Mouse (Mus musculus) stomach, postnatal 0 days (tissue): ENCODE data around the gene Ptprn2. TPM values are rescaled to one million over a fixed set of nuclear protein-coding genes. Genes with fewer than 3 reads are reported as not detected.

Source experiments
- ATAC-seq: fragments of 200-750 bp; cut with Nextera tagmentation; 2 replicates; pipeline ENCODE4 v1.8.0; 2017; ENCODE audit not compliant: low FRiP score, low TSS enrichment
- DNase-seq: peaks from one replicate; pipeline ENCODE4 v3.0.0-alpha.2; 2016; ENCODE audit warnings: low spot score
- H3K27ac ChIP-seq: fragments of 300-500 bp; sonication (generic); replicated peaks from 2 replicates; pipeline ENCODE4 v1.5.1; 2014; ENCODE audit warnings: mild to moderate bottlenecking, control low read depth
- H3K27me3 ChIP-seq: fragments of 300-500 bp; sonication (generic); 2 replicates; pipeline ENCODE4 v1.6.1; 2014; ENCODE audit warnings: low read length; ENCODE audit not compliant: control insufficient read depth, insufficient read depth
- H3K36me3 ChIP-seq: fragments of 300-500 bp; sonication (generic); 2 replicates; pipeline ENCODE4 v1.6.1; 2014; ENCODE audit warnings: low read length, mixed read lengths; ENCODE audit not compliant: control insufficient read depth, insufficient read depth
- H3K4me1 ChIP-seq: fragments of 300-500 bp; sonication (generic); replicated peaks from 2 replicates; pipeline ENCODE4 v1.6.1; 2014; ENCODE audit warnings: antibody characterized with exemption; ENCODE audit not compliant: control insufficient read depth, insufficient read depth
- H3K4me2 ChIP-seq: fragments of 300-500 bp; sonication (generic); replicated peaks from 2 replicates; pipeline ENCODE4 v1.6.1; 2014; ENCODE audit warnings: low read depth, mild to moderate bottlenecking, control low read depth, moderate library complexity
- H3K4me3 ChIP-seq: fragments of 300-500 bp; sonication (generic); 2 replicates; pipeline ENCODE4 v1.5.1; 2014; ENCODE audit warnings: low read depth, low read length, control low read depth
- H3K9ac ChIP-seq: fragments of 300-500 bp; sonication (generic); 2 replicates; pipeline ENCODE4 v1.6.1; 2014; ENCODE audit warnings: mild to moderate bottlenecking, low read length, control low read depth, mixed read lengths
- H3K9me3 ChIP-seq: fragments of 300-500 bp; sonication (generic); 2 replicates; pipeline ENCODE4 v1.6.1; 2016; ENCODE audit warnings: low read length; ENCODE audit not compliant: control insufficient read depth
- CTCF ChIP-seq: IDR thresholded peaks from 2 replicates; pipeline ENCODE4 v1.5.1; 2016; ENCODE audit warnings: antibody characterized with exemption, low read depth, mild to moderate bottlenecking, moderate library complexity
- EP300 ChIP-seq: optimal IDR thresholded peaks from 2 replicates; pipeline ENCODE3; 2016; ENCODE audit warnings: antibody characterized with exemption
- WGBS: fragments of 180-500 bp; shearing (Covaris S2); extraction: QIAGEN DNeasy Blood & Tissue Kit; methylation state at CpG from one replicate; pipeline ENCODE4 v1.1.7; 2014; 5-methylcytosine and 5-hydroxymethylcytosine counted together
- polyA plus RNA-seq: library from polyadenylated mRNA; unstranded; fragments of >200 nt; fragmentation: Nextera tagmentation; extraction: Ambion mirVana; gene quantifications from 2 replicates; pipeline ENCODE4 v1.2.1, GENCODE M21; 2015

The Ptprn2 gene
- polyA plus RNA-seq, 1 experiment from 2014 or later: 6.0 TPM

- no peak for TF ChIP-seq EP300
- no peak for DNase-seq
- H3K27ac ChIP-seq: no peak overlapping the region
- no peaks in the 10 kb centered on the region for H3K36me3 ChIP-seq
- H3K4me1 ChIP-seq: no peaks in the 10 kb centered on the region
- no peak overlapping the region for H3K4me2 ChIP-seq
- ATAC-seq: no peak
- no peaks in the 10 kb centered on the region for H3K27me3 ChIP-seq
- no peak overlapping the region for H3K4me3 ChIP-seq
- no peaks in the 10 kb centered on the region for H3K9me3 ChIP-seq
- 12% methylated on average over 7 of the region's 7 CpGs for WGBS
- H3K9ac ChIP-seq: no peak overlapping the region
Observed at GRCm38 (mm10) chr12:116660076-116660475, 174.6 kb downstream of the Ptprn2 start.

- no peak overlapping the region for H3K27ac ChIP-seq
- DNase-seq (no peak), ATAC-seq (no peak)
- H3K4me1 ChIP-seq: no peaks in the 10 kb centered on the region
- no peak overlapping the region for H3K9ac ChIP-seq
- H3K4me3 ChIP-seq: no peak overlapping the region
- no peak for TF ChIP-seq EP300
- no peak for TF ChIP-seq CTCF
- H3K27me3 ChIP-seq: no peaks in the 10 kb centered on the region
- no peaks in the 10 kb centered on the region for H3K36me3 ChIP-seq
- H3K4me2 ChIP-seq: no peak overlapping the region
- 77% methylated on average over 4 of the region's 4 CpGs for WGBS
- no peaks in the 10 kb centered on the region for H3K9me3 ChIP-seq
Observed at GRCm38 (mm10) chr12:116661018-116661417, 175.5 kb downstream of the Ptprn2 start.

GRCm38 (mm10) chr12:116677701-116678100 is 192.2 kb downstream of the Ptprn2 start:
- Histone ChIP-seq H3K27ac (no peak overlapping the region), H3K4me1 (no peaks in the 10 kb centered on the region), H3K27me3 (no peaks in the 10 kb centered on the region), H3K4me2 (no peak overlapping the region), H3K9me3 (no peaks in the 10 kb centered on the region), H3K36me3 (no peaks in the 10 kb centered on the region), H3K9ac (no peak overlapping the region), H3K4me3 (no peak overlapping the region)
- 78% methylated on average over 3 of the region's 3 CpGs for WGBS
- no peak for DNase-seq
- TF ChIP-seq CTCF: no peak
- TF ChIP-seq EP300: no peak
- ATAC-seq: no peak

GRCm38 (mm10) chr12:116689832-116690231 is 204.3 kb downstream of the Ptprn2 start:
- TF ChIP-seq EP300: no peak
- TF ChIP-seq CTCF: no peak
- no peak overlapping the region for H3K4me3 ChIP-seq
- no peak for DNase-seq
- H3K9me3 ChIP-seq: no peaks in the 10 kb centered on the region
- 88% methylated on average over 2 of the region's 2 CpGs for WGBS
- no peaks in the 10 kb centered on the region for H3K4me1 ChIP-seq
- H3K9ac ChIP-seq: no peak overlapping the region
- H3K4me2 ChIP-seq: no peak overlapping the region
- no peaks in the 10 kb centered on the region for H3K27me3 ChIP-seq
- no peak for ATAC-seq
- H3K27ac ChIP-seq: no peak overlapping the region
- H3K36me3 ChIP-seq: no peaks in the 10 kb centered on the region

- 40% methylated on average over 5 of the region's 5 CpGs for WGBS
- no peaks in the 10 kb centered on the region for H3K4me1 ChIP-seq
- peak; percentile 7 for DNase-seq
Observed at GRCm38 (mm10) chr12:116709535-116709934, 224.0 kb downstream of the Ptprn2 start.

GRCm38 (mm10) chr12:116710716-116711115 is 225.2 kb downstream of the Ptprn2 start:
- ATAC-seq (no peak), DNase-seq (peak; percentile 4)
- no peak overlapping the region for H3K4me3 ChIP-seq
- no peak overlapping the region for H3K9ac ChIP-seq
- TF ChIP-seq EP300 (no peak), CTCF (no peak)
- no peaks in the 10 kb centered on the region for H3K9me3 ChIP-seq
- no peaks in the 10 kb centered on the region for H3K4me1 ChIP-seq
- H3K4me2 ChIP-seq: no peak overlapping the region
- H3K27me3 ChIP-seq: no peaks in the 10 kb centered on the region
- H3K27ac ChIP-seq: no peak overlapping the region
- no peaks in the 10 kb centered on the region for H3K36me3 ChIP-seq
- WGBS: 57% methylated on average over 3 of the region's 3 CpGs

More at GRCm38 (mm10) chr12:116709535-116709934, 224.0 kb downstream of the Ptprn2 start:
- Histone ChIP-seq H3K9ac (no peak overlapping the region), H3K36me3 (no peaks in the 10 kb centered on the region), H3K9me3 (no peaks in the 10 kb centered on the region), H3K27me3 (no peaks in the 10 kb centered on the region), H3K4me2 (no peak overlapping the region), H3K27ac (no peak overlapping the region), H3K4me3 (no peak overlapping the region)
- TF ChIP-seq EP300 (no peak), CTCF (no peak)
- no peak for ATAC-seq
